Mouse (Mus musculus) heart, postnatal 0 days (tissue): Measurements from ENCODE around the gene Olfr462.

ENCODE experiments used
- CTCF ChIP-seq: IDR thresholded peaks from 2 replicates; pipeline ENCODE4 v1.5.1; 2016; ENCODE audit warnings: antibody characterized with exemption, control low read depth, low read depth
- EP300 ChIP-seq: IDR thresholded peaks from 2 replicates; pipeline ENCODE4 v1.6.1; 2016; ENCODE audit warnings: antibody characterized with exemption, low read depth

DNA sequence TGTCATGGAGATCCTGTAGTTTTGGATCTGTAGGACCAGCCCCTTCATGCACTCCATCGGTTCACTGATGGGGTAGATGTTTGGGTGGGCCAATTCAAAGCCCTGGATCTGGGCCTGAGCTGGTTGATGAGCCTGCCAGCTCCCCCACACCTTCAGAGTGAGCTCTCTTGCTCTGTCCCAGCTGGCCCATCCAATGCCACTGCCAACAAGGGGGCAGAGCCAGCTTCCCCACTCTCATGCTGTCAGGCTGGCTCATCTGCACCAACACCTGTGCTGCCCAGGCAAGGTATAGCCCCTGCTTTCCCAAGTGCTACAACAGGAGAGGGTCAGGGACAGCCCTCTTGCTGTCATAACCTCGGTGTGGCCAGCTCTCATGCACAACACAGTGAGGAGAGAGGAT is 41.7 kb upstream of the Olfr462 start:
- no peak for TF ChIP-seq CTCF
- no peak for TF ChIP-seq EP300
